Mouse (Mus musculus) thymus, adult 2 months (tissue): ENCODE measurements around the gene Dppa2. TPM values are rescaled to one million over a fixed set of nuclear protein-coding genes. Genes with fewer than 3 reads are reported as not detected.

Experiments
- DNase-seq: peaks from one replicate; pipeline ENCODE4 v3.0.0; 2021
- H3K27ac ChIP-seq: fragments of 200-500 bp; 2 replicates; pipeline ENCODE4 v1.5.1; 2012; ENCODE audit warnings: low read length, control low read depth; ENCODE audit not compliant: control insufficient read depth, insufficient read depth
- H3K27me3 ChIP-seq: fragments of 200-500 bp; 2 replicates; pipeline ENCODE4 v1.6.1; 2012; ENCODE audit warnings: mild to moderate bottlenecking, low read length, moderate library complexity, mixed read lengths; ENCODE audit not compliant: control insufficient read depth, insufficient read depth
- H3K36me3 ChIP-seq: fragments of 200-500 bp; 2 replicates; pipeline ENCODE4 v1.6.1; 2012; ENCODE audit warnings: mild to moderate bottlenecking, low read length, moderate library complexity; ENCODE audit not compliant: control insufficient read depth, insufficient read depth
- H3K4me1 ChIP-seq: fragments of 200-500 bp; replicated peaks from 2 replicates; pipeline ENCODE4 v1.6.1; 2012; ENCODE audit warnings: low read length; ENCODE audit not compliant: control insufficient read depth, insufficient read depth
- H3K4me3 ChIP-seq: fragments of 200-500 bp; 2 replicates; pipeline ENCODE4 v1.5.1; 2012; ENCODE audit warnings: mild to moderate bottlenecking, low read length, control low read depth, moderate library complexity; ENCODE audit not compliant: control insufficient read depth, insufficient read depth
- CTCF ChIP-seq: fragments of 200-500 bp; IDR thresholded peaks from 2 replicates; pipeline ENCODE4 v1.5.1; 2012; ENCODE audit warnings: mild to moderate bottlenecking, control low read depth, low read length, moderate library complexity, borderline replicate concordance; ENCODE audit not compliant: control insufficient read depth, poor library complexity, insufficient read depth; ENCODE audit errors: extremely low read depth
- POLR2A ChIP-seq: fragments of 200-500 bp; IDR thresholded peaks from 2 replicates; pipeline ENCODE4 v1.6.1; 2012; ENCODE audit warnings: mild to moderate bottlenecking, low read length, control low read depth, moderate library complexity; ENCODE audit not compliant: control insufficient read depth, poor library complexity, insufficient read depth; ENCODE audit errors: extremely low read depth
- WGBS: fragments of 180-500 bp; shearing (Covaris S2); methylation state at CpG from one replicate; pipeline ENCODE4 v1.1.7; 2018; 5-methylcytosine and 5-hydroxymethylcytosine counted together
- polyA plus RNA-seq: library from polyadenylated mRNA; depleted of rRNA; stranded (reverse); fragments of >200 nt; gene quantifications from 2 replicates; pipeline ENCODE4 v1.2.3, GENCODE M21; 2012; rRNA removed

Dppa2 gene
- not detected in 2 replicates for polyA plus RNA-seq

DNA sequence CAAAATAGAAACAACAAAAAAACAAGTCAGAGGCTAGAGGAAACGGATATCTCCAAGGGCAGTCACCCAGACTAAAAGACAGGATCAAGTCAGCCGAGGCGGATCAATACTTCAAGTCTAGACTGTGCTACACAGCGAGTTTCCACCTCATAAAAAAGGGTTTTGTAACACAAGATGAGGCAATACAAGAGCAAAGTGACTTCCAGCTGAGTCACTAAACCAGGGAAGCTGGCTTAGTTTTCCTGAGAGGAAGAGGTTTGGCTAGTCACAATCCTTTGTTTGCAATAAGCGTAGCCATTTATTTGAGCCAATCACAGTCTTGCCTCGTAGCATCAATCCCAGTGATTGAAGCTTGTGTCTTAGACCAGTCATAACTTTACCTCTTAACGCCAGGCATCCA lies at the start of gene Dppa2:
Dppa2 (plus strand) TSS at position 400 of the 400 bp plus-strand sequence.
- Histone ChIP-seq H3K4me1 (no peaks in the 10 kb centered on the region), H3K36me3 (no peaks in the 10 kb centered on the region), H3K27me3 (no peaks in the 10 kb centered on the region), H3K27ac (no peak within 1 kb of the TSS), H3K4me3 (no peak within 1 kb of the TSS)
- DNase-seq, result no peak
- 95% methylated on average over 7 of the region's 7 CpGs for WGBS
- TF ChIP-seq POLR2A (no peak), CTCF (no peak)

DNA sequence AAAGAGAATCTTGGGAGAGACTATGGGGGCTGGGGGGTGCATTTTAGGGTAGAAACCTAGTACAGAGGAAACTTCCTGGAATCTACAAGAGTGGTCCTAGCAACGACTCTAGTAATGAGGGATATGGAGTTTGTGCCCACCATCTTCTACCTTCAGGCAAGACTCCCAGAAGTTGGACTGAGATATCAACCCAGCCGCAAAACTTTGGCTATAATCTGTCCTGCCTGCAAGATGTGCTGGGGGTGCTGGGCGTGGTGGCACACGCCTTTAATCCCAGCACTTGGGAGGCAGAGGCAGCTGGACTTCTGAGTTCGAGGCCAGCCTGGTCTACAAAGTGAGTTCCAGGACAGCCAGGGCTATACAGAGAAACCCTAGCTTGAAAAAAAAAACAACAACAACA lies 49.1 kb upstream of the Dppa2 start:
- DNase-seq, result no peak
- Histone ChIP-seq H3K27ac (no peak overlapping the region), H3K4me3 (no peak overlapping the region), H3K4me1 (no peaks in the 10 kb centered on the region), H3K27me3 (no peaks in the 10 kb centered on the region), H3K36me3 (no peaks in the 10 kb centered on the region)
- TF ChIP-seq POLR2A (no peak), CTCF (no peak)
- WGBS, result 95% methylated on average over 5 of the region's 5 CpGs

DNA sequence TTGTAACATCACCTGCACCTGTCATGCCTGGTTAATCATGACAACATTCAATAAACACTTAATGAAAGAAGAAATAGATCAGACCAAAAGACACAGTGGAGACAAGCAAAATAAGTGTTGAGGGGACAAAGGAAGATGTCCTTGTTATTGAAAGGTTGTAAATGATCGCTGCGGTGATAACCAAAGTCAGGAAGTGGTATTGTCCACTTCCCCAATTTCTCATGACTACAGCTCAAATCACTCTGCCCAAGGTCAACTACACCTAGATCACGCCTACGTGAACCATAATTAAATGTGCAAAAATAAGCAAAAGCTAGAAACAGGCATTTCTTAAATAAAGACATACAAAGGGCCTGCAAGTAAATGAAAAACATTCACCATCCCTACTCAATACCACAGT lies 44.2 kb upstream of the Dppa2 start:
- TF ChIP-seq CTCF, result no peak
- no peak for TF ChIP-seq POLR2A
- no peak for DNase-seq
- Histone ChIP-seq H3K27me3 (no peaks in the 10 kb centered on the region), H3K4me3 (no peak overlapping the region), H3K36me3 (no peaks in the 10 kb centered on the region), H3K4me1 (no peaks in the 10 kb centered on the region), H3K27ac (no peak overlapping the region)
- 19% methylated on average over 4 of the region's 4 CpGs for WGBS

- Histone ChIP-seq H3K36me3 (no peaks in the 10 kb centered on the region), H3K4me1 (no peaks in the 10 kb centered on the region), H3K27me3 (no peaks in the 10 kb centered on the region), H3K4me3 (no peak overlapping the region), H3K27ac (no peak overlapping the region)
- 93% methylated on average over 1 of the region's 1 CpGs for WGBS
- TF ChIP-seq CTCF (no peak), POLR2A (no peak)
- DNase-seq, result no peak
These were observed 40.8 kb upstream of the Dppa2 start for GRCm38 (mm10) chr16:48262901-48263300.

- Histone ChIP-seq H3K4me3 (no peak overlapping the region), H3K27ac (no peak overlapping the region), H3K27me3 (no peaks in the 10 kb centered on the region), H3K36me3 (no peaks in the 10 kb centered on the region), H3K4me1 (no peaks in the 10 kb centered on the region)
- TF ChIP-seq POLR2A (no peak), CTCF (no peak)
- 94% methylated on average over 4 of the region's 4 CpGs for WGBS
- no peak for DNase-seq
These were observed 37.9 kb upstream of the Dppa2 start for GRCm38 (mm10) chr16:48265856-48266255.

DNA sequence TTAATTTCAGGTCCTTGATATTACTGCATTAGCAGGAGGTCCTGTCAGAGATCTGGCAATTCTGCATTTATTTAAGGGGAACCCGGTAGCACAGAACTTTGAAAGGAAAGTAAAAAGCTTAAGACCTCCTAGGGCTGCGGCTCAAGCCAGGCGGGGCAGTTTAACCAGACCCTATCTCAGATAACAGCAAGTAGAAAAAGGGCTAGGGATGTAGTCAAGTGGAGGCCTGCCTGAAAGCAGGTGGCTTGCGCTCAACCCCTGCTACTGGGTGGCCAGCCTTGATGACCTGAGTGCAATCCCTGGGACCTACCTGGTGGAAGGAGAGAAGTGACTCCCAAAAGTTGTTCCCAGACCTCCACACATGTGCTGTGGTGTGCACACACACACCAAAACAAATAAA lies 26.8 kb upstream of the Dppa2 start:
- 96% methylated on average over 4 of the region's 4 CpGs for WGBS
- no peak for TF ChIP-seq POLR2A
- TF ChIP-seq CTCF, result no peak
- Histone ChIP-seq H3K36me3 (no peaks in the 10 kb centered on the region), H3K27me3 (no peaks in the 10 kb centered on the region), H3K4me1 (no peaks in the 10 kb centered on the region), H3K27ac (no peak overlapping the region), H3K4me3 (no peak overlapping the region)
- DNase-seq, result no peak

DNA sequence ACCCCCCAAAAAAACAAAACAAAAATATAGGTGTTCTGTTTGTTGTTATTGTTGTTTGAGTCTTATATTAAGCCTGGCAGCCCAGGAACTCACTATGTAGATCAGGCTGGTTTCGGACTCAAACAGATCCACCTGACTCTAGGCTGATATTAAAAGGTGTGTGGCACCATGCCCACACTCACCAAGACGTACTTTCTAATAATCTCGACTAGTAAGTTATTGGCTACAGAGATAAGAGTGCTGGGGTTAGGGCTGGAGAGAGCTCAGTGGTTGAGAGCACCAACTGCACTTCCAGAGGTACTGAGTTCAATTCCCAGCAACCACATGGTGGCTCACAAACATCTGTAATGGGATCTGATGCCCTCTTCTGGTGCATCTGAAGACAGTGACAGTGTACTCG lies 22.8 kb upstream of the Dppa2 start:
- TF ChIP-seq CTCF (no peak), POLR2A (no peak)
- 91% methylated on average over 4 of the region's 4 CpGs for WGBS
- H3K4me1 ChIP-seq, result no peaks in the 10 kb centered on the region
- H3K27ac ChIP-seq, result no peak overlapping the region
- no peaks in the 10 kb centered on the region for H3K27me3 ChIP-seq
- H3K36me3 ChIP-seq, result no peaks in the 10 kb centered on the region
- H3K4me3 ChIP-seq, result no peak overlapping the region
- DNase-seq, result no peak
